Mouse (Mus musculus) hindbrain, embryonic 11.5 days (tissue): ENCODE measurements at regions not wholly inside any gene's neighbourhood (a gene's known extent, or its start where the extent isn't known, plus 50 kb on each side); places are given as distances from the start of the nearest gene placed in this dataset.

ENCODE experiments used
- ATAC-seq: fragments of 200-750 bp; cut with Nextera tagmentation; 2 replicates; pipeline ENCODE4 v1.8.0; 2017; ENCODE audit warnings: mild to moderate bottlenecking, moderate TSS enrichment, moderate library complexity; ENCODE audit not compliant: low FRiP score
- DNase-seq: peaks from one replicate; pipeline ENCODE4 v3.0.0-alpha.2; 2015; ENCODE audit warnings: low spot score
- H3K27ac ChIP-seq: fragments of 300-500 bp; sonication (generic); 2 replicates; pipeline ENCODE4 v1.5.1; 2014; ENCODE audit warnings: mild to moderate bottlenecking, low read depth, low read length
- H3K27me3 ChIP-seq: fragments of 300-500 bp; sonication (generic); 2 replicates; pipeline ENCODE4 v1.6.1; 2014; ENCODE audit warnings: mild to moderate bottlenecking, low read length, moderate library complexity, mixed read lengths; ENCODE audit not compliant: control insufficient read depth, insufficient read depth
- H3K36me3 ChIP-seq: fragments of 300-500 bp; sonication (generic); 2 replicates; pipeline ENCODE4 v1.6.1; 2014; ENCODE audit warnings: mild to moderate bottlenecking, low read length, moderate library complexity, mixed read lengths; ENCODE audit not compliant: control insufficient read depth, insufficient read depth
- H3K4me1 ChIP-seq: fragments of 300-500 bp; sonication (generic); replicated peaks from 2 replicates; pipeline ENCODE4 v1.6.1; 2014; ENCODE audit warnings: low read length, mixed read lengths; ENCODE audit not compliant: control insufficient read depth, insufficient read depth
- H3K4me2 ChIP-seq: fragments of 300-500 bp; sonication (generic); replicated peaks from 2 replicates; pipeline ENCODE4 v1.6.1; 2014; ENCODE audit warnings: mild to moderate bottlenecking, low read depth, low read length
- H3K4me3 ChIP-seq: fragments of 300-500 bp; sonication (generic); 2 replicates; pipeline ENCODE4 v1.5.1; 2014; ENCODE audit warnings: low read depth, low read length
- H3K9ac ChIP-seq: fragments of 300-500 bp; sonication (generic); 2 replicates; pipeline ENCODE4 v1.6.1; 2014; ENCODE audit warnings: low read depth, low read length
- H3K9me3 ChIP-seq: fragments of 300-500 bp; sonication (generic); 2 replicates; pipeline ENCODE4 v1.6.1; 2016; ENCODE audit warnings: low read length; ENCODE audit not compliant: control insufficient read depth
- WGBS: fragments of 180-500 bp; shearing (Covaris S2); extraction: QIAGEN DNeasy Blood & Tissue Kit; methylation state at CpG from one replicate; pipeline ENCODE4 v1.1.7; 2014; 5-methylcytosine and 5-hydroxymethylcytosine counted together

- Histone ChIP-seq H3K4me1 (no peaks in the 10 kb centered on the region), H3K9ac (no peak overlapping the region), H3K9me3 (no peaks in the 10 kb centered on the region), H3K4me2 (no peak overlapping the region), H3K27ac (no peak overlapping the region), H3K4me3 (no peak overlapping the region), H3K27me3 (no peaks in the 10 kb centered on the region), H3K36me3 (no peaks in the 10 kb centered on the region)
- WGBS: 89% methylated on average over 7 of the region's 7 CpGs
- ATAC-seq (no peak), DNase-seq (no peak)
These were observed 54.1 kb upstream of the 1700012A03Rik start for GRCm38 (mm10) chr6:31995977-31996376.

DNA sequence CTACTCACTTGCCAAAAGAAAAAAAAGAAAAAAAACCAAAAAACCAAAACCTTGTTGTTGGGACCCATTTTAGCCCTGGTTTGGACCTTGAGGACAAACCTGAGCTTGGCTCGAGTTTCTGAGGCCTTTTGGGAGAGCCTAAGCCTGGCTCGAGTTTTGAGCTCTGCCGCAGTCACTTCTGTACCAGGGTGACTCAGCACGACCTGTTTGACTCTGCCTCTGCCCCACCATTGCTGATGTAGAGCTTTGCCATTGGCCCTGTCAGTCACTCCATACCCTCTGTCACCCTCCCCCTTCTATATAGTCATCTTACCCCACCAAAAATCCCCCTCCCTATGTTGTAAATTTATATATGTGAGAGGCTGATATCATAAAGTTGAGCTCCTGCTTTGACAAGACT is 54.8 kb upstream of the 1700012A03Rik start:
- 74% methylated on average over 4 of the region's 4 CpGs for WGBS

DNA sequence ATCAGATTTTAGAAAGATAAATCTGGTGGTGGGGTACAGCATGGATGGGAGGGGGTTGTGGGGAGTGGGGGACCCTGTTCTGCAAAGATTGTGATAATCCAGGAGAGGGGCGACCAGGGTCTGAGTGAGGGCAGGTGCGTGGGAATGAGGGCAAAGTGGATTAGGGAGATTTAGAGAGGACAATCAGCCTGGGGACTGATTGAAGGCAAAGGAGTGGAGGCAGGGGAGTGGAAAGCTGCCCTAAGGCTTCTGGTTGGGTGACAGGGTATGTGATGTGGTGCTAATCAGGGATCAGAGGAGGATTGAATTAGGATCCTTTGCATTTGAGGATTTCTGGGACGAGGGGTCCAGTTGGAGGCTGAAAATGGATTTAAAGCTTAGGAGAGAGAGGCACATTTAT is 64.3 kb upstream of the 1700012A03Rik start:
- H3K4me2 ChIP-seq: no peak overlapping the region
- 58% methylated on average over 3 of the region's 3 CpGs for WGBS
- no peaks in the 10 kb centered on the region for H3K9me3 ChIP-seq
- no peak overlapping the region for H3K9ac ChIP-seq
- no peaks in the 10 kb centered on the region for H3K36me3 ChIP-seq
- no peak overlapping the region for H3K27ac ChIP-seq
- DNase-seq (no peak), ATAC-seq (no peak)
- H3K27me3 ChIP-seq: no peaks in the 10 kb centered on the region
- no peaks in the 10 kb centered on the region for H3K4me1 ChIP-seq
- H3K4me3 ChIP-seq: no peak overlapping the region

More for the DNA sequence above, 54.8 kb upstream of the 1700012A03Rik start:
- Histone ChIP-seq H3K9me3 (no peaks in the 10 kb centered on the region), H3K4me2 (no peak overlapping the region), H3K4me1 (no peaks in the 10 kb centered on the region), H3K27ac (no peak overlapping the region), H3K27me3 (no peaks in the 10 kb centered on the region), H3K36me3 (no peaks in the 10 kb centered on the region), H3K4me3 (no peak overlapping the region), H3K9ac (no peak overlapping the region)
- DNase-seq: no peak
- no peak for ATAC-seq

DNA sequence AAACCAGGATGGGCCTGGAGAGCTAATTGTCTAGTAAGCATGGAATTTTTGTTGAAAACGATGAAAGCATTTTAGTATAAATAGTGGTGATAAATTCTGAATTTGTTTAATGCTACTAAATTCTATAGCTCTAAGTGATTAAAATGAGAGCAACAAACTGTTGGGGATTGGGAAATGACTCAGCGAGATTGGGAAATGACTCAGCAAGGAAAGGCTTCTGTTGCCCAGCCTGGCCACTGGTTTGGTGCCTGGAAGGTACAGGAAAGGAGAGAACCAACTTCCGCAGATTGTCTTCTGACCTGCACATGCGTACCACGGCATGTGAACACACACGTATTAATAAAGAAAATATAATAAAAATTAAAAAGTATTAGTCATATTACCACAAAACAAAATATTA is 73.3 kb upstream of the 1700012A03Rik start:
- Histone ChIP-seq H3K4me2 (no peak overlapping the region), H3K27ac (no peak overlapping the region), H3K9me3 (no peaks in the 10 kb centered on the region), H3K4me3 (no peak overlapping the region), H3K36me3 (no peaks in the 10 kb centered on the region), H3K27me3 (no peaks in the 10 kb centered on the region), H3K9ac (no peak overlapping the region), H3K4me1 (no peaks in the 10 kb centered on the region)
- no peak for DNase-seq
- WGBS: 95% methylated on average over 6 of the region's 6 CpGs
- no peak for ATAC-seq

DNA sequence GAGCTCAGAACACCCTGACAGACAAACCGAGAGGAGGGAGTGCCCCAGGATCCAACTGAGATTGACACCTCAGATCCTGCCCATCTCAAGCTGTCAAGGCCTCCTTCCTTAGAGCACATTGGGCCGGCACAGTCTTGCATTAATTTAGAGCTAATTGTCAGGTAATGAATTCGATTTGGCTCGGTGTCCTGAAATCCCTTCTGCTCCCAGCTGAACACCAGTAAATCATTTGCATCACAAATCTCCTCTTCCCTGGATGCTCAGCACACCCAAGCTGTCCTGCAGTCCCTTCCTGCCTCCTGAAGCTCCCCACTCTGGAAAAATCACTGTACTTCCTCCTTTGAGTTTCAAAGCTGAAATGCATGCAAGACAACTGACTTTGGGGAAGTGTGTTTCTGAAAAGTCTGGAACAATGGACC is 102.0 kb upstream of the 1700012A03Rik start:
- Histone ChIP-seq H3K27me3 (no peaks in the 10 kb centered on the region), H3K4me2 (no peak overlapping the region), H3K4me1 (no peaks in the 10 kb centered on the region), H3K27ac (no peak overlapping the region), H3K9ac (no peak overlapping the region), H3K9me3 (no peaks in the 10 kb centered on the region), H3K4me3 (no peak overlapping the region), H3K36me3 (no peaks in the 10 kb centered on the region)
- WGBS: 14% methylated on average over 4 of the region's 4 CpGs
- peak; percentile 43; the same call in 1 of the 2 replicates for ATAC-seq
- DNase-seq: no peak

GRCm38 (mm10) chr6:31946572-31946971 is 103.5 kb upstream of the 1700012A03Rik start:
- H3K4me2 ChIP-seq: no peak overlapping the region
- H3K9me3 ChIP-seq: no peaks in the 10 kb centered on the region
- no peak overlapping the region for H3K27ac ChIP-seq
- no peak overlapping the region for H3K4me3 ChIP-seq
- ATAC-seq: no peak
- no peaks in the 10 kb centered on the region; the same call in 1 of the 2 replicates for H3K27me3 ChIP-seq
- no peaks in the 10 kb centered on the region for H3K4me1 ChIP-seq
- WGBS: 89% methylated on average over 5 of the region's 5 CpGs
- no peak for DNase-seq
- H3K36me3 ChIP-seq: no peaks in the 10 kb centered on the region
- H3K9ac ChIP-seq: no peak overlapping the region

DNA sequence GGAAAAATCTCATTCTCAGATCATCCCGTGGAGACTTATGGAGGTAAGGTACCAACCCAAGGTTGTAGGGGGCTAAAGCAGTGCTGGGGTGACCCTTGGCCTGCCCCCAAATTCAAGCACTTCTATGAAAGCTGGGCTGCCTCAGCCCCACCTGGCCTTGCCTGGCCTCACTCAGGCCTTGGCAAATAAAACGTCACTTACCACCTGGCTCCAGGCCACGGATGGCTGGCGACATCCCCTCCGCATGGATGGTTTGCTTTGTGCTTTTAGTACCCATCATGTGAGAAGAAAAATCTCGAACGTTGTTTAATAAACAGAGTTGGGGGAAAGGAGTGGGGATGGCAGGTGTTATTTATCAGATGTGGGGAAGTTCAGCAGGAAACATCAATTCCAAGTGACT is 104.7 kb upstream of the 1700012A03Rik start:
- DNase-seq (no peak), ATAC-seq (no peak)
- no peaks in the 10 kb centered on the region for H3K4me1 ChIP-seq
- H3K4me2 ChIP-seq: no peak overlapping the region
- no peaks in the 10 kb centered on the region for H3K36me3 ChIP-seq
- H3K9me3 ChIP-seq: no peaks in the 10 kb centered on the region
- no peaks in the 10 kb centered on the region; the same call in 1 of the 2 replicates for H3K27me3 ChIP-seq
- no peak overlapping the region for H3K27ac ChIP-seq
- 78% methylated on average over 7 of the region's 7 CpGs for WGBS
- H3K4me3 ChIP-seq: no peak overlapping the region
- H3K9ac ChIP-seq: no peak overlapping the region

DNA sequence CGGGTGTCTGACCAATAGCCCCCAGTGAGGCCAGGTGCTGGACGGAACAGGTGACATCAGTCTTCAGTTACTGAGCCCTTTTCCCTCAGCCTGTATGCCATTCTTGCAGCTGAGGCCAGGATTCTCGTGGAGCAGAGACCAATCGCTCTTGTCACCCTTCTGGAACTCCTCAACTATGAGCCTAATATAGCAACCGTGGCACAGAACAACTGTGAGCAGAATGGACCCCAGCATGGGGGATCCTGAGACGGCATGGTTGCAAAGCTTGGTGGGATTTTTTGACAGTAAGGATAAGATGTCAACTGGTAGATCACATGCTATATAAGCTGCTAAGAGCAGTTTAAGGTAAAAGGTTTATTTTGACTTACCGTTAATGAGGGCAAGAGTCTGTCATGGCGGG is 105.5 kb upstream of the 1700012A03Rik start:
- Histone ChIP-seq H3K9me3 (no peaks in the 10 kb centered on the region), H3K9ac (no peak overlapping the region), H3K27me3 (no peaks in the 10 kb centered on the region; the same call in 1 of the 2 replicates), H3K4me3 (no peak overlapping the region), H3K27ac (no peak overlapping the region), H3K36me3 (no peaks in the 10 kb centered on the region), H3K4me1 (no peaks in the 10 kb centered on the region), H3K4me2 (no peak overlapping the region)
- 90% methylated on average over 8 of the region's 8 CpGs for WGBS
- ATAC-seq: no peak
- DNase-seq: no peak

DNA sequence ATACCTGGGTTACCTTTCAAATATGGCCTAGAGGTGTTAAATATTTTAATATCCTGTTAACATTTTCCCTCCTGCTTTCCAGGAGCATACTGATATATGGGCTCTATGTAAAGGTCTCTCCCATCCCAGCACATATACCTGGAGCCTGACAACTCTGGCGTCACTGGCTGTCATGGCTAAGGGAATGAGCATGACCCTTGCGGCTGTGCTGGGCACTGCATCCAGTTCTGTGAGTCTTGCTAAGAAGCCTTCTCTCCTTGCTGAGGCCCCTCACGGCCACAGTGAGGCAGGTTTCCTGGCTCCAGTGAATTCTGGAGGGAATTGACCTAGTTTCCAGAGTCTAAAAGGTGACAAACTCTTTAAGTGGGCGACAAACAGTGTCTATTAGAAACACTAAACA is 107.3 kb upstream of the 1700012A03Rik start:
- no peaks in the 10 kb centered on the region for H3K36me3 ChIP-seq
- H3K4me1 ChIP-seq: no peaks in the 10 kb centered on the region
- ATAC-seq (no peak), DNase-seq (no peak)
- 69% methylated on average over 4 of the region's 4 CpGs for WGBS
- H3K4me2 ChIP-seq: no peak overlapping the region
- H3K27ac ChIP-seq: no peak overlapping the region
- no peaks in the 10 kb centered on the region for H3K9me3 ChIP-seq
- H3K27me3 ChIP-seq: no peaks in the 10 kb centered on the region; the same call in 1 of the 2 replicates
- H3K4me3 ChIP-seq: no peak overlapping the region
- no peak overlapping the region for H3K9ac ChIP-seq
